Mouse (Mus musculus): ENCODE measurements around the gene Olfr71. TPM values are rescaled to one million over a fixed set of nuclear protein-coding genes. Genes with fewer than 3 reads are reported as not detected.

Olfr71 gene
- polyA plus RNA-seq (2012): not detected in 2 replicates

- TF ChIP-seq GATA1 (IDR thresholded peaks at IDR 0.05; ENCODE audit: low read length): no peak
Observed at GRCm38 (mm10) chr4:43709869-43710268, at the start of gene Olfr71. TSS of gene Olfr71 (minus strand) at chr4:43710255.

DNA sequence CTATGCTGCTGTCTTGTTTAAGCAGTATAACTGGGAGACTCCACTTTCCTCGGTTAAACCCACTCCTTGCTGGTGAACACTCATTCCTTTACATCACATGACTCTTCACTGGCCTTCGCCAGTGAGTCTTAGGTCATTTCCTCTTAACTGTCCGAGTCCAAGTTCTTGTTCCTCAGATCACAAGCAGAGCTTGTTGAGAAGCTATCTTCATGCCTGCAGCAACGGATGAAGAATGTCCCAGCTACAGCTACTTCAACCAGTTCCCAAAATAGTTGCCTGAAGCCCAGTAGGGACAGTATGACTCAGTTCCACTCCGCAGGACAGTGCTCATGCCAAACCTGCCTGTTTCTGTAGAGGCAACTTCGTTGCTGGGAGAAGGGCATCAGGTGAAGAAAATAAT, 47.2 kb upstream of the Olfr71 start:
- TF ChIP-seq GATA1 (IDR thresholded peaks at IDR 0.05; ENCODE audit: low read length): no peak

DNA sequence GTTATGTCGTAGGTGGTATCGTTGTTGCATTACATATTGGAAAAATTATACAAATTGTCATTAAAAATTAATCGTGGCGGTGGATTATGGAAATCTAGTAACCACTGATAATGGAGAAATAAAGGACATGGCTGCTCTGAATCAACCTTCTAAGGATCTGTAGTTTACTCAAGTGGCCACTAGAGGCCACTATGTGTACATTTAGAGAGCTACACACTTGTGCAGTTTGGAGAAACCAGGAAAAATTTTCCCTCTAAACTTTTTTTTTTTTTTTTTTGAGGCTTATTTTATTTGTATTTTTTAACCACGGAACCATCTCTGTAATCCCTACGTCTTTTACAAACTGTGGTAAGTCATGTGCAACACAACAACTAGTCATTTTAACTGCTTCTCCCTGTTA, 35.1 kb upstream of the Olfr71 start:
- no peak for TF ChIP-seq GATA1 (IDR thresholded peaks at IDR 0.05; ENCODE audit: low read length)

GRCm38 (mm10) chr4:43743099-43743498, 33.0 kb upstream of the Olfr71 start:
- no peak for TF ChIP-seq GATA1 (IDR thresholded peaks at IDR 0.05; ENCODE audit: low read length)

DNA sequence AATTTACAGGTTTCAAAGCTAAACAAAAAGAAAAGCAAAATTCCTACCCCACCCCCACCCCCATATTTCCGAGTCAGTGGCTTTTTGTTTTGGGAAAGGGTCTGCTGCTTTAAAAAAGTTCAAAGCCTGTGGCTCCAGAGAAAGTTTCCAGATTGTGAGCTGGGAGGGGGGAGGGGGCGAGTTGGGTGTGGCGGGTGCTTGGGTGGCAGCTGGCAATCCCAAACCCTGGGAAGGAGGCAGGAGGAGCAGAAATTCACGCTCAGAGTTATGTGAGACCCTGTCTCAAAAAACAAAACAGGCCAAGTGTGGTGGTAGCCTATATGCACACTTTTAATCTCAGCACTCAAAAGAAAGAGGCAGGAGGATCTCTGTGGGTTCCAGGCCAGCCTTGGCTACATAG, 32.6 kb upstream of the Olfr71 start:
- no peak for TF ChIP-seq GATA1 (IDR thresholded peaks at IDR 0.05; ENCODE audit: low read length)

DNA sequence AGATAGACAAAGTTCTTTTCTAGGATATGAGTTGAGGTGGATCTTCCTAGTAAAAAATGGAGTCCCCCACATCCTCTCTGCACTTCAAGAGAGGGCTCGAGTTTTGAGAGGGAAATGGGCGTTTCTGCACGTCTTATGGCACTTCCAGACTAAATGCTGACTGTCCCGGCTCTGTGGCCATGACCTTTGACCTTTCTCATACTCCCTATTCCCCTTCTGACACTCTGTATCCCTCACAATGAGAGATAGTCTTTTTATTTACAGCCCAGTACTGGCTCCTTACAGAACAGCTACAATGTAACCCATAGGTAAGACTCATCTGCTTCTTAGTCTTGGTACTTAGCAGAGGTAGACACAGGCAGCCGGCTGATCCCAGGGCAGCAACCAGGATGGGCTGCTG, 31.5 kb upstream of the Olfr71 start:
- TF ChIP-seq GATA1 (IDR thresholded peaks at IDR 0.05; ENCODE audit: low read length): no peak

DNA sequence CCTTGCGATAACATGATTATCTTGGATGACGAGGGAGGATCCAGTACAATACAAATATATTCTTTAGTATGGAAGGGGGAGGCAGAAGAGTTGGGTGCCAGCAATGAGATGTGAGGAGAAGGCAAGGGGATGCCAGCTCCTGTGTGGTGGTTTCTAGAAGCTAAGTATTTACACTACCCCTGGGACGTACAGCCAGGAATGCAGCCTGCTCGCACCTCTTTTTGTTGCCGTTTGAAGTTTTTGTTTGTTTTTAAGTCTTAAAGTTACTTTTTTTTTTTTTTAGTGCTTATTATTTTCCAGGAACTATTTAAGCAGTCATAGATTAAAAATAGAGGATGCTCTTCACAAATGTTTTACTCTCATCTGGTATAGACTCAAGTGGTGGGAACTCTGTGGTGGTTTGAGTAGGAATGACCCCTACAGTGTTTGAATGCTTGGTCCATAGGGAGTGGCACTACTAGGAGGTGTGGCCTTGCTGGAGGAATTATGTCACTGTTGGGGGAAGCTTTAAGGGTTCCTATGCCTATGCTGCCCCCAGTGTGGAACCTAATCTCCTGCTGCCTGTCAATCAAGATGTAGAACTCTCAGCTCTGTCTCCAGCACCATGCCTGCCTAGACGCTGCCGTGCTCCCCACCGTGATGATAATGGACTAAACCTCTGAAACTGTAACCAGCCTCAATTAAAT, 29.1 kb upstream of the Olfr71 start:
- TF ChIP-seq GATA1 (IDR thresholded peaks at IDR 0.05; ENCODE audit: low read length): no peak

DNA sequence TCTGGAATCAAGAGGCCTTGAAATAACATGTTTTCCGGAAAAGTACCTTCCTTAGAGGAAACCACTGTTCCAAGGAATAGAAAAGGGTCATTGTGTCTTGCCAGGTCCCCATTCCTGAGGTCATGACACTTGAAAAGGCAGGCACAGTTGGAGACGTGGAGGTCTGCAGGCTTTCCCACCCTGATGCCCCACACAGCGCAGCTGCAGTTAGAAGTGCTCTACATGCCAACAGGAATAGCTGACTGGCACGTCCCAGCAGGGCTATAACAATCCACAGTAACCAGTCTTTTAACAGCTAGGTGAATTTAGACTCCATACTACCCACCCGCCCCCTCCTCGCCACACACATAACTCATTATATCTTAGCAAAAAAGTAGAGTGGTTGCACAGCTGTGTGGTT, 27.1 kb upstream of the Olfr71 start:
- TF ChIP-seq GATA1 (IDR thresholded peaks at IDR 0.05; ENCODE audit: low read length): no peak

- TF ChIP-seq GATA1 (IDR thresholded peaks at IDR 0.05; ENCODE audit: low read length): no peak
Observed at GRCm38 (mm10) chr4:43733186-43733585, 23.1 kb upstream of the Olfr71 start.

- TF ChIP-seq GATA1 (IDR thresholded peaks at IDR 0.05; ENCODE audit: low read length): no peak
Observed at GRCm38 (mm10) chr4:43732171-43732570, 22.1 kb upstream of the Olfr71 start.

- TF ChIP-seq GATA1 (IDR thresholded peaks at IDR 0.05; ENCODE audit: low read length): no peak
Observed at GRCm38 (mm10) chr4:43730750-43731297, 20.8 kb upstream of the Olfr71 start.

DNA sequence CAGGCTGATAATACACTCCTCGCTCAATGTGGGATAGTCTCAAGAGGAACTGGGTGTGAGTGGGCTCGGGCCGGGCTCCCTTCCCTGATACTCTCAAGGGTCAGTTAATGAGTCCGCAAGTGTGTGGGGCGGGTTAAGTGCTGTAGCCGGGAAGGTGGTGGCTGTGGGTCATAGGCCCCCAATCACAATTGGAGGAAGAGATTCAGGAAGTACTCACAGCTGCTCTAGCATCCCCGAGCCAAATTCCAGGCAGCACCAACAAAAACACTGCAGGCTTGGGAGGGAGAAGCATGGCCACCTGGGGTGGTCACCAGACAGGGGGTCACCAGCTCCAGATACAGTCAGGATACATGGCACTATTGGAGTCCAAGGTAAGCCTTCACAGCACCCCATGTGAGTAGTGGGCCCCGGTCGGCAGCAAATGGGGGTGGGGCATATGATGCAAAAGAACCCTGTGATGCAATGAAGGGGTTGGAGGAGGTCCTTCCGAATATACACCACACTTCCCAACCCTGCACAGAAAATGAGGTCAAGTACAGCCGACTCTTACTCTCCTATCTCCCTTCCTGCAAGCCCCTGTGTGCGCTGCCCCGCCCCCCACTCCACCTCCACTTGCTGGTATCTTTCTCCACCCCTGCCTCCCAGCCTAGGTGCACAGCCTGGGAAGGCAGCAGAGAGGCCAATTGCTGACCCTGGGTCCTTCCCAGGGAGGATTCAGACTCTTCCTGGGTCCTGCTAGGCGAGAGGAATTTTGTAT, 19.9 kb upstream of the Olfr71 start, which contains the start of gene Spaar:
Gene Spaar (plus strand): TSS at position 241 of the 757 bp plus-strand sequence.
- TF ChIP-seq GATA1 (IDR thresholded peaks at IDR 0.05; ENCODE audit: low read length): no peak

GRCm38 (mm10) chr4:43729126-43729525, 19.1 kb upstream of the Olfr71 start:
- no peak for TF ChIP-seq GATA1 (IDR thresholded peaks at IDR 0.05; ENCODE audit: low read length)

GRCm38 (mm10) chr4:43728576-43728954, 18.5 kb upstream of the Olfr71 start:
- TF ChIP-seq GATA1 (IDR thresholded peaks at IDR 0.05; ENCODE audit: low read length): no peak

DNA sequence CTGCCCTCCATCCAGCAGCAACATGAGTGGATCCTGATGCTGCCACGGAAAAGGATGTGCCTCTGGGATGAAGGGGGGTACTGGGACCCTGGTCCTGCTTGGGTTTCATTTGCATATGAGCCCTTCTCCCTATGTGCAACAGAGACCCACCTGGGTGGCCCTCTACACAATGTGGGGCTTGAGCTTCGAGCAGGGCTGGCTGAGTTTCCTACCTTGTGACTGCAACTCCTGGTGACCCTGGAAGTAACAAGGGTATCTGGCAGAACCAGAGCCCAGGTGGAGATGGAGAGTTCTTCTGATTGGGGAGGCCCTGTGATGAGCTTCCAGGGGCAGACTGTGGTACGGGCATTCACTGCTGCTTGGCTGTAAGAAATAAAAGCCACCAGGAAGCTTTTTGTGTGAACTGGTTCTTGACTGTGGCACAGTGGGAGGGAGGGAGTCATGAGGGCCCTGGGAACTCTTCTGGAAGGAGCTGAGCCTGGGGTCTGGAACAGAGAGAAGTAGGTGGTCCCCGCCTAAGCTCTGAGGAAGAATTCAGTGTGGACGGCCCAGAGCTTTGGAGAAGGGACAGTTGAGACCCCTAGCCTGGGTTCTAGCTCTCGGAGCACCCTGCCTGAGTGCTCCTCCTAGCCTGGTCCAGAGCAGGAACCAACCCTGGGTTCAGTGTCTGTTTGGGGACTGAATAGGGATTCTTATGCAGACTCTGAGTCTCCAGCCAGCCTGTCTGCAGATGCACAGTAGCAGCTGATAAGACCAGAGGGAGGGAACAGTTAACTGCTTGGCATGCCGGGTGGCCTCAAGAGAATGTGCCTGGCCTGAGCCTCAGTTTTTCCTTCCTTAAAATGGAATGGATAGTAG, 17.9 kb upstream of the Olfr71 start:
- no peak for TF ChIP-seq GATA1 (IDR thresholded peaks at IDR 0.05; ENCODE audit: low read length)

DNA sequence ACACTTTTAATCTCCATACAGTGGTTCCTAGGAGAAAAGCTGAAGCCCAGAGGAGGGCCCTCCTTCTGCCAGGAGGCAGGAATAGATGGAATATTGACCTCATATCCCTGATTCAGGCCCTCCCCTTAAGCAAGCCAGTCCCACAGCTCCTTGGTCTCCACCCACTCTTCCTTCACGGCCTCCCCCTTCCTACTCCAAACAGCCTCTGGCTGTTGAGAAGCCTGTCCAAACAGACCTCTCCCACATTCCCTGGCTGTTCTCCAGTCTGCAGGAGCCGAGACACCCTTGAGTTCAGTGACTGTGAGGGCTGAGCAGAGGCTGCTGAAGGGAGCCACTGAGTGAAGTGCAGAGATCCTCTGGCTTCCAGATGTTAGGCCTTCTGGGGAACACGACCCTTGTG, 16.9 kb upstream of the Olfr71 start, which contains the start of gene Hrct1:
Gene Hrct1 (plus strand): TSS at position 194 of the 400 bp plus-strand sequence.
- TF ChIP-seq GATA1 (IDR thresholded peaks at IDR 0.05; ENCODE audit: low read length): no peak

All from G1E-ER4 (cell line).